Comparison of ENCODE assay signal across 9 mouse cellular contexts in the genomic region with DNA sequence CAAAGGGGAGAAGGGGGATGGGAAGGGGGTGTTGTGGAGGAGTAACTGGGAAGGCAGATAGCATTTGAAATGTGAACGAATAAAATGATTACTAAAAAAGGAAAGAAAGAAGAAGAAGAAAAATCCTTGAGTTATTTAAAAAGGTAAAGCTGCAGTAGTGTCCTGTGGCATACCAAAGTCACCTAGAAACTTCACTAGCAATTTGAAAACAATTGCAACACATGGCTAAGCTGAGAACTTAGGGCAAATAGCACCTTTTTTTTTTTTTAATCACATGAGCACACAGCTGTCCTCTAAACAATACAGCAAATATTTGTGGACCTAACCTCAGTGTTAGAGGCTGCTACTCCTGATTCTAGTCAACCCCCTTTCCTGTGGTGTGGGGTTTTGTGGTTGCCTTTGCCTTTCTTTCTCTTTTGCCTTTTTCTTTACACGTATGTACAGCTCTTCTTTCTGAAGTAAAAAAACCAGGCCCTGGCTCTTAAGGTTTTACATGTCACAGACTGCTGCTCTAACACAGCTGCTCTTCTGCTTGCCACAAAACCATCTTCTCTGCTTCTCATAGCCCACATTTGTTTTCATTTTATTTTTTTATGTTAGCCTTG.
DNase-seq lines count a peak whose midpoint lies in the region; ATAC-seq lines count a peak whose summit lies in the region.
"Had no signal": no experiment of that assay in that cellular context is flagged by ENCODE, and none has a peak within 500 bp of the region (broad histone marks: within the 10 kb centered on the region; RNA-seq: fewer than 3 reads in every experiment).

No protein-coding gene starts in this region.

- no peak overlapping the region for H3K4me2 ChIP-seq in forebrain, embryonic 15.5 days (replicated peaks)
- H3K4me2 ChIP-seq: embryonic facial prominence, embryonic 12.5 days; liver, embryonic 11.5 days had no signal

- H3K4me1 ChIP-seq in forebrain, embryonic 15.5 days = peaks cover 14% of the 10 kb centered on the region
- H3K4me1 ChIP-seq: embryonic facial prominence, embryonic 12.5 days had no signal

- H3K4me3 ChIP-seq in forebrain, embryonic 15.5 days = no peak overlapping the region
- H3K4me3 ChIP-seq: embryonic facial prominence, embryonic 12.5 days had no signal

- H3K27ac ChIP-seq in forebrain, embryonic 15.5 days (replicated peaks) = no peak overlapping the region; the same call in 1 of the 2 replicates

- DNase-seq in 416B (ENCODE audit: low read depth) = peak; percentile 17
- DNase-seq in A20 (ENCODE audit: low read depth, low spot score) = peak; percentile 54
- DNase-seq in testis, postnatal 14 days (ENCODE audit: low spot score) = no peak
- DNase-seq in frontal cortex, postnatal 36 days (ENCODE audit: low spot score in 2 of 2) = no peak
- no peak for DNase-seq in Muller cell, postnatal 12 days (ENCODE audit: inconsistent ontology term)

- H3K36me3 ChIP-seq in forebrain, embryonic 15.5 days = no peaks in the 10 kb centered on the region
- H3K36me3 ChIP-seq: embryonic facial prominence, embryonic 12.5 days had no signal

- 25% methylated on average over 2 of the region's 2 CpGs for WGBS in forebrain, embryonic 15.5 days

- ATAC-seq in forebrain, embryonic 15.5 days (replicated peaks) = peak; percentile 36; the same call in 1 of the 2 replicates
- peak; percentile 85 for ATAC-seq in monocyte, adult 5-6 weeks (replicated peaks; ENCODE audit: insufficient number of reproducible peaks, low FRiP score, low TSS enrichment, poor library complexity, severe bottlenecking)

- no peaks in the 10 kb centered on the region for H3K27me3 ChIP-seq in forebrain, embryonic 15.5 days
- H3K27me3 ChIP-seq: embryonic facial prominence, embryonic 12.5 days had no signal

- H3K9ac ChIP-seq in forebrain, embryonic 15.5 days (replicated peaks) = no peak overlapping the region
- H3K9ac ChIP-seq: embryonic facial prominence, embryonic 12.5 days had no signal

- no peaks in the 10 kb centered on the region for H3K9me3 ChIP-seq in forebrain, embryonic 15.5 days
- H3K9me3 ChIP-seq: embryonic facial prominence, embryonic 12.5 days had no signal

Comparison
In these comparisons a context has a peak if more than half of its experiments do, and no peak if none do; other contexts are left out.
1. DNase-seq: peak in 416B (single experiment) and A20 (single experiment); none in testis, postnatal 14 days (single experiment), frontal cortex, postnatal 36 days (0 of 2) and Muller cell, postnatal 12 days (single experiment).